Mouse (Mus musculus) WW6 (cell line): ENCODE measurements around the gene Nup93.
A peak's percentile ranks its signal among the peaks of the same experiment; 100 is the strongest.

Experiments
- DNase-seq: peaks from one replicate; pipeline ENCODE4 v3.0.0-alpha.2; 2013; ENCODE audit warnings: low read depth, low spot score

The Nup93 gene

GRCm38 (mm10) chr8:94317249-94317648, 102.9 kb downstream of the Nup93 start:
- DNase-seq: no peak

DNA sequence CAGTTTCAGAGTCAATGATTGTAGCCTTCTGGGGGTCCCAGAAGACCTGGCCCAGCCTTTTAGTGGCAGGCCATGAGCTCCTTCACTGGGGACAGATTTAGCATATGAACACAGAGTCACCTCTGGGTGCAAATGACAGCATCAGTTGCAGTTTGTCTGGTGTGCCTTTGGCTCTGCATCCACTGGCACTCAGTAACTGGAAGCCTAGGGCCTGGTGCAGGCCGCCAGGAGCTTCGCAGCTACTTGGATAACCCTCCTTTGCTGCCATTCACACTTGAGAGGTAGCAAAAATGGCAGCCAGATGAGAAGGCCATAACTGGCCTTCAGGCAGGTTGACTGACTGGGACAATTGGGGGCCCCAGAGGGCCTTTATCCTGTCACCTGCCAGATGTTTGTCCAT, 103.3 kb downstream of the Nup93 start:
- DNase-seq: no peak

DNA sequence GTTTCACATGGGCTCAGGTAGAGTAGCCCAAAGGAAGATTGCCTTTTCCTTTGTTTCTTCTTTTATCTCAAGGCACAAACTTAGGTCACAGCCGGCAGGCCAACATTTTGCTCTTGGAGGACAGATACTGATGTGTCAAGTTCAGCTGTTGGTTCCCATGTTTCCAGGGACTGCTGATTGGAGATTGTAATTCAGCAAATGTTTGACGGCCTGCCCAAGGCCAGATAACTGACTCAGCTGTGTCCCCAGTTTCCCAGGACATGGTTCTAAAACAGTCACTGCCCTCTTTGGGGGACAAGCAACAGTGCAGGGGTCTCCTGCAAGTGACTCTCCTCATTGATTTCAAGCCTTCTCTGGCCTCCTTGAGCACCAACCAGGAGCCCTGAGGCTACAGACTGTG, 105.7 kb downstream of the Nup93 start:
- no peak for DNase-seq

DNA sequence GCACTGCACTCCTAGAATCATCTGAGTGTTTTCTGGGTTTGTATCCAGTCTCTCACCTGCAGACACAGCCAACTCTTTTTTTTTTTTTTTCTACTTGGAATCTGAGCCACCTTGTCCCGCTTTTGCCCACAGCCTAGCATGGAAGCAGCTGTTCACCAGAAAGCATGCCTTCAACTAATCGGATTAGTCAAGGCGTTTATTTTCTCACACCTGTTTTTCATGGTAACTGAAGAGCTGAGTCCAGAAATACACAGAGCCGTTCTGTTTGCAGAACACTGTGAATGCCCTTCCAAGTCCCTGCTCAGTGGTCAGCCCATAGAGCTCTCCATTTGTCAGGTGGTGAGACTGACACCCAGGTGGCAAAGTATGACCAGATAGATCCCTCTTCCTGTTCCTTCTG, 107.7 kb downstream of the Nup93 start:
- no peak for DNase-seq

DNA sequence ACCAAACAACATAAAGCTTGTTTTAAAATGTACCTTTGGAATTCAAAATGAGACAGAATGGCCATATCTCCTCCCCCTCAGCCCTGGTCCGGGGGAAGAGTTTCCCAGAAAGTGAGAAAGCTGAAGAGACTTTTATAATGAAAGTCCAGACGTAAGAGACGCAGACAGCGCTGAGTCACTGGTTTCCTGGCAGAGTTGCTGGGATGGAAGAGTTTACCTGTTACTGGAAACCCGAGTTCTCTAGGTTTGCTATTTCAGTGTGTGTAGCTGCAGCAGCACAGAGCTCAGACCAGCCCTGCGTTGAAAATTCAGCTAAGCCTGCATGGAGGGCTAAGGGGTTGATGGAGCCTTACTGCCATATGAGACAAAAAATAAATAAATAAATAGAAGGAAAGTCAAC, 108.7 kb downstream of the Nup93 start:
- DNase-seq: no peak

GRCm38 (mm10) chr8:94324071-94324470, 109.7 kb downstream of the Nup93 start:
- DNase-seq: no peak

- no peak for DNase-seq
Observed at GRCm38 (mm10) chr8:94326016-94326415, 111.7 kb downstream of the Nup93 start.

GRCm38 (mm10) chr8:94328932-94329728, 114.8 kb downstream of the Nup93 start, which contains the start of gene Slc12a3:
Gene Slc12a3 (plus strand): TSS chr8:94329201.
- DNase-seq: no peak

DNA sequence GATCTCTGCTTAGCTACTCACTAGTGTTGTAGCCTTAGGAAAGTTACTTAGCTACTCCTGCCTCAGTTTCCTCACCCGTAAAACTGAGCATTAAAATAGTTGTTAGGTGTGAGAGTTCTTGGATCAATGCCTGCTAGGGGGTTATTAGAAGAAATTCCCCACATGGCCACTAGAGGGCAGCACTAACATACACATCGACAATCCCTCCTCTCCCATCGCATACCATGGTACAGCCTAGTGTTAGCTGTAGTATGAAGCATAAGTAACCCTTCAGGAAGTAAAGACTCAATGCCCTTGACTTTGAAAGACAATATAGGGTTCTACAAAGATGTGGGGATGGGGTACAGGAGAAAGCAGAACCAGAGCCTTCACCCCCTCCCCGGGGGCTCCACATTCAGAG, 116.4 kb downstream of the Nup93 start:
- DNase-seq: peak; percentile 43

DNA sequence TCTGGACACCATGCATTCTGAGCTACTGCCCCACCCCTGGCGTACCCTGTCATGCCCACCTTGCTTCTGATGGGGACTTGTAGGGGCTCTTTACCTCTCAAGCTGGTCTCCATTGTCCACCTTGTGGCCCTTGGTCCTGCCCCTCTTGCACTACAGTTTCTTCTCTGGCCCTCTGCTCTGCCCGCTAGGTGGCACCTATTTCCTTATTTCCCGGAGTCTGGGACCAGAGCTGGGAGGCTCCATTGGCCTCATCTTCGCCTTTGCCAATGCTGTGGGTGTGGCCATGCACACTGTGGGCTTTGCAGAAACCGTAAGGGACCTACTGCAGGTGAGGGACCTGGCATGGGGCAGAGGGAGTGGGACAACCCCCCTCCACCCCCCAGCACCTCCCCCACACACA, 119.0 kb downstream of the Nup93 start:
- no peak for DNase-seq

- DNase-seq: no peak
Observed at GRCm38 (mm10) chr8:94337559-94337958, 123.2 kb downstream of the Nup93 start.

DNA sequence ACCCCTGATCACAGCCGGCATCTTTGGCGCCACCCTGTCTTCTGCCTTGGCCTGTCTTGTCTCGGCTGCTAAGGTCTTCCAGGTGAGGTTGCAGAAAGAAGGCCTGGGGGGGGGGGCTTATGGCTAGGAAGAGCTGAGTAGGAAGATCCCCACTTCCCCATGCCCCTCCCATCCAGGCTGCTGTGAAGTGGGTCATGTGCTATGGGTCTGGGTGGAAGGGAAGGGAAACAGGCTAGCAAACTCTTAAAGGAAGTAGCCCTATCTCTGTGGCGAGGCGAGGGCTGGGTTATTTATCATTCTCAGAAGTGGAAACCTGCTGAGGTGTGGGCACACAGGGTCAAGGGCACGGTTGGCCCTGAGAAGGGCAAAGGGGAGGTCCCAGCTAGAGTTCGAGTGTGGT, 126.4 kb downstream of the Nup93 start:
- DNase-seq: no peak

DNA sequence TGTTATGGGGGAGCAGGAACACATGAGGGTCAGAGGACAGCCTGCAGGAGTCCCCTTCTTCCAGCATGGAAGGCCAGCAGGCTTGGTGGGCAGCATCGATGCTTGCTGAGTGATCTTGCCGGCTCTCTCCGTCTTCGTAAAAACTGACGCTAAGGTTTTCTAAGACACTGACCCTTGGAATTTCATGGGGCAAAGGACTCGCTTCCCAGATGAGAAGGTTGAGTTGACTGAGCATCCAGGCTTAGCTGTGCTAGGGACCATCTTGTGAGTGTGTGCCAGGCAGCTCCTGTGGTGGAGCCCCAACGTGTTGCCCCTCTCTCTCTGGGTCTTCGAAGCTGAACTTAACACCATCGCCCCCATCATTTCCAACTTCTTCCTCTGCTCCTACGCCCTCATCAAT, 128.3 kb downstream of the Nup93 start:
- DNase-seq: no peak

GRCm38 (mm10) chr8:94343290-94343689, 128.9 kb downstream of the Nup93 start:
- DNase-seq: peak; percentile 29

DNA sequence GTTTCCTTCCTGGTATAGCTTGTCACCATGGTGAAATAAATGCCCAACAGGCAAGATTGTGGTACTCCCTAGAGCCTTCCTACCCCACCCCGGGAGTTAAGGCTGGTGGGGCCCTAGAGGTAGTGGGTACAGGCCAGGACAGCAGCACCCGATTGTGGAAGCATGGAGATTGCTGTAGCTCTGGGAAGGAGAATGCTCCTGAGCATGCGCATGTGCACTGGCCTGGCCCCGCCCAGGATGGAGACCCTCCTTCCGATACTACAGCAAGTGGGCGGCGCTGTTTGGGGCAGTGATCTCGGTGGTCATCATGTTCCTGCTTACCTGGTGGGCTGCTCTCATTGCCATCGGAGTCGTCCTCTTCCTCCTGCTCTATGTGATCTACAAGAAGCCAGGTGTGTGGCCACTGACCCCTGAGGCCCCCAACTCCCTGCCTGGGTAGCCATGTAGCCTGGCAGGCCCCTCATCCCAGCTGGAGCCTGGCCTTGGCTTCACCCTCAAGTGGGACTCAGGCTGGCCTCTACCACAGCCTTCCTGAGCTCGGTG, 129.5 kb downstream of the Nup93 start:
- DNase-seq: no peak

- DNase-seq: no peak
Observed at GRCm38 (mm10) chr8:94345657-94346056, 131.3 kb downstream of the Nup93 start.

GRCm38 (mm10) chr8:94346264-94346663, 131.9 kb downstream of the Nup93 start:
- DNase-seq: no peak

- DNase-seq: no peak
Observed at GRCm38 (mm10) chr8:94348425-94348824, 134.1 kb downstream of the Nup93 start.

DNA sequence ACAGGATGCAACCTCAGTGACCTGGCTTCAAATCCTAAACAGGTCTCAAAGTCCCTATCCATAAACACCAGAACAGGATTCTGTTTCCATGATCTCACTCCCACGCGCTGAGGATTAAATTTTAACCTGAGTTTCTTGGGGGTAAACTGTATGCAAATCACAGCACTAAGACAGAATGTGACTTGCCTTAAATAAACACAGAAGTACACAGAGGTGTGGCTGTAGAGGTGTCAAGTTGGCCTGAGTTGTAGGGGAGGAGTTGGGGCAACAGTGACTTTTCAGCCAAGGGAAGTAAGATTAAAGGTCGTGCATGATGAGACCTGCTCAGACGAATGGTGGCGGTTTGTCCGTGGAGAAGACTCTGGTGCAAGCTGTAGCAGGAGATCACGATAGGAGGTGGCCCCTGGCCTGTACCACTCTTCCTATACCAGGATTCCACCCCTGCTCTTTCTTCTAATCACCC, 139.7 kb downstream of the Nup93 start:
- no peak for DNase-seq

GRCm38 (mm10) chr8:94354571-94354970, 140.2 kb downstream of the Nup93 start:
- no peak for DNase-seq

- no peak for DNase-seq
Observed at GRCm38 (mm10) chr8:94357220-94357619, 142.9 kb downstream of the Nup93 start.

GRCm38 (mm10) chr8:94358541-94358940, 144.2 kb downstream of the Nup93 start:
- no peak for DNase-seq

- no peak for DNase-seq
Observed at GRCm38 (mm10) chr8:94361774-94362431, 147.5 kb downstream of the Nup93 start.
